Mouse (Mus musculus) adrenal gland, adult (tissue): ENCODE measurements around the gene Dnajc5.

Source experiments
- DNase-seq, 2 experiments: peaks; one replicate each; pipeline ENCODE4 v3.0.0; 2022 to 2023; ENCODE audit warnings: low spot score in 1 of 2; ENCODE audit not compliant: inconsistent age in 2 of 2

Dnajc5 gene

GRCm38 (mm10) chr2:181509191-181509590 lies 11.1 kb upstream of the Dnajc5 start:
- DNase-seq, result no peak

- no peak for DNase-seq
These were observed 9.1 kb upstream of the Dnajc5 start for GRCm38 (mm10) chr2:181511231-181511630.

- peak in 1 of 2 experiments; percentile 68 for DNase-seq
These were observed 1.1 kb upstream of the Dnajc5 start for GRCm38 (mm10) chr2:181519201-181519600.

GRCm38 (mm10) chr2:181520936-181521227 lies 597 bp downstream of the Dnajc5 start:
- DNase-seq, result no peak

GRCm38 (mm10) chr2:181521491-181521890 lies 1.2 kb downstream of the Dnajc5 start:
- DNase-seq, result peak; percentile 14 to 59

GRCm38 (mm10) chr2:181522811-181523210 lies 2.5 kb downstream of the Dnajc5 start:
- peak; percentile 12 to 57 for DNase-seq

GRCm38 (mm10) chr2:181525526-181525925 lies 5.2 kb downstream of the Dnajc5 start:
- DNase-seq, result no peak

GRCm38 (mm10) chr2:181529076-181529475 lies 8.8 kb downstream of the Dnajc5 start:
- no peak for DNase-seq

GRCm38 (mm10) chr2:181532589-181532988 lies 12.3 kb downstream of the Dnajc5 start:
- DNase-seq, result no peak

GRCm38 (mm10) chr2:181536410-181536809 lies 16.1 kb downstream of the Dnajc5 start:
- DNase-seq, result no peak

- peak in 1 of 2 experiments; percentile 51 for DNase-seq
These were observed 17.3 kb downstream of the Dnajc5 start for GRCm38 (mm10) chr2:181537444-181538047.

GRCm38 (mm10) chr2:181541761-181542380 lies 21.6 kb downstream of the Dnajc5 start:
- no peak for DNase-seq

GRCm38 (mm10) chr2:181546142-181546541 lies 25.9 kb downstream of the Dnajc5 start:
- no peak for DNase-seq

- DNase-seq, result no peak
These were observed 27.9 kb downstream of the Dnajc5 start for GRCm38 (mm10) chr2:181548227-181548626.

GRCm38 (mm10) chr2:181548682-181549081 lies 28.4 kb downstream of the Dnajc5 start:
- DNase-seq, result no peak

- DNase-seq, result no peak
These were observed 29.9 kb downstream of the Dnajc5 start for GRCm38 (mm10) chr2:181550233-181550632.

- no peak for DNase-seq
These were observed 33.5 kb downstream of the Dnajc5 start for GRCm38 (mm10) chr2:181553772-181554171.

GRCm38 (mm10) chr2:181567338-181567737 lies 47.1 kb downstream of the Dnajc5 start:
- DNase-seq, result no peak

- DNase-seq, result peak in 1 of 2 experiments; percentile 84
These were observed 48.2 kb downstream of the Dnajc5 start for GRCm38 (mm10) chr2:181568272-181569008.

- no peak for DNase-seq
These were observed 49.6 kb downstream of the Dnajc5 start for GRCm38 (mm10) chr2:181569856-181570255.

GRCm38 (mm10) chr2:181570375-181570774 lies 50.1 kb downstream of the Dnajc5 start:
- DNase-seq, result no peak

GRCm38 (mm10) chr2:181570921-181571595 lies 50.8 kb downstream of the Dnajc5 start:
- no peak for DNase-seq
